Mouse (Mus musculus): Measurements from ENCODE around the gene Fgf22. TPM values are rescaled to one million over a fixed set of nuclear protein-coding genes. Genes with fewer than 3 reads are reported as not detected.
A peak's percentile ranks its signal among the peaks of the same experiment; 100 is the strongest.

Fgf22 gene
- polyA plus RNA-seq, 1 experiment: not detected

DNA sequence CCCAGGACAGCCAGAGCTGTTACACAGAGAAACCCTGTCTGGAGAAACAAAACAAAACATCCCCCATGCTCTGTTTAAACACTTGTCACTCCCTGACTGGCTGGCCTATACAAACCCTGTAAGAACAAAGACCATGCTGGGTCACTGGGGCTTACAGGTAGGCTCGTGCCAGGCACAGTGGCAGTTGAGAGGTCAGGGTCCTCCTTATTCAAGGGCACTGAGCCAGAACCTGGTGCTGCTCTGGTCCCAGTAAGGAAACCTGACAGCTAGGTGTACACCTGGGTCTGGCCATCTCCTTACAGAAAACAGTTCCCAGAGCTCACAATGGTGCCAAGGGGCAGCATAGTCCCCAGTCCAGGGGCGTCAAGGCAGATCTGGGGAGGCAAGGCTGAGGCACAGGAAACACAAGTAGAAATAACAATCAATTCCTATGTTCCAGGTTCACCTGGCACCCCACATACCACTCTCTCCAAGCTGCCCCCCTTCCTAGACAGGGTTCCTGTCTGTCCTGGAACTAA lies 10.4 kb downstream of the Fgf22 start:
- peaks cover 11% of the 10 kb centered on the region; the same call in 1 of the 2 replicates for H3K4me1 ChIP-seq (ENCODE audit: control insufficient read depth, insufficient read depth, low read length)
- no peak overlapping the region for H3K27ac ChIP-seq (ENCODE audit: insufficient read depth, low read length)
- H3K4me3 ChIP-seq (ENCODE audit: insufficient read depth, low read length): peak overlapping the region; percentile 79
- TF ChIP-seq CTCF (IDR thresholded peaks at IDR 0.05; ENCODE audit: borderline replicate concordance, insufficient read depth, low read length): no peak
- no peak for TF ChIP-seq POLR2A (IDR thresholded peaks at IDR 0.05; ENCODE audit: low read depth, low read length)

DNA sequence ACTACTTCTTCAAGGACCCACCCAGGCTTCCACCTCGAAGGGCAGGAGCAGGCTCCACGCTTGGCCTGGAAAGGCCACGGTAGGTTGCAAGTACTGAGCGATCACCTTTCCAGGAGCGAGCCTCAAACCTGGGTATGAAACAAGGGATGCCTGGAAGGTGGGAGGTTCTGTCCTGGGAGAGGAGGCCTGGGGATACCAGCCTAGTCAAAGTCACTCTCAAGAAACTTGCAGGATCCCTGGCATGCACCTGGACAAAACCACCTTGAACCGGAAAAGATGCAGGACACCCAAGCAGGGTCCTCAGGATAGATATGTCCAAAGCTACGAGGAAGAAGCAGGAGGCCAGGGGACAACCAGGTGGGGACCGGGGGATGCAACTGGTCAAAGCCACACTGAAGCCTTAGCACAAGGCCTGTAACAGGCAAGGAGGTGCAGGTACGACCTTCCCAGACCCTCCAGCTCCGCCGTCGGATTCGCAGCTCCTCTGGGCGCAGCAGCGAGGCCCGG lies 11.2 kb downstream of the Fgf22 start:
- peak overlapping the region; percentile 74; the same call in 1 of the 2 replicates for H3K27ac ChIP-seq (ENCODE audit: insufficient read depth, low read length)
- H3K4me1 ChIP-seq (ENCODE audit: control insufficient read depth, insufficient read depth, low read length): peaks cover 11% of the 10 kb centered on the region; the same call in 1 of the 2 replicates
- peak overlapping the region; percentile 79 for H3K4me3 ChIP-seq (ENCODE audit: insufficient read depth, low read length)
- TF ChIP-seq POLR2A (IDR thresholded peaks at IDR 0.05; ENCODE audit: low read depth, low read length): no peak; the same call in 1 of the 2 replicates
- TF ChIP-seq CTCF (IDR thresholded peaks at IDR 0.05; ENCODE audit: borderline replicate concordance, insufficient read depth, low read length): no peak

GRCm38 (mm10) chr10:79766508-79767325 lies 11.8 kb downstream of the Fgf22 start, which contains the start of gene Rnf126:
Gene Rnf126 (minus strand): TSS chr10:79766952.
- TF ChIP-seq CTCF (IDR thresholded peaks at IDR 0.05; ENCODE audit: borderline replicate concordance, insufficient read depth, low read length) (no peak), POLR2A (IDR thresholded peaks at IDR 0.05; ENCODE audit: low read depth, low read length) (peak; percentile 68)
- peak within 1 kb of the TSS; percentile 89 for H3K27ac ChIP-seq (ENCODE audit: insufficient read depth, low read length)
- H3K4me3 ChIP-seq (ENCODE audit: insufficient read depth, low read length): peak within 1 kb of the TSS; percentile 79
- H3K4me1 ChIP-seq (ENCODE audit: control insufficient read depth, insufficient read depth, low read length): peaks cover 11% of the 10 kb centered on the region; the same call in 1 of the 2 replicates

- Histone ChIP-seq H3K4me1 (ENCODE audit: control insufficient read depth, insufficient read depth, low read length) (peaks cover 11% of the 10 kb centered on the region; the same call in 1 of the 2 replicates), H3K27ac (ENCODE audit: insufficient read depth, low read length) (peak overlapping the region; percentile 89), H3K4me3 (ENCODE audit: insufficient read depth, low read length) (peak overlapping the region; percentile 61)
- no peak for TF ChIP-seq CTCF (IDR thresholded peaks at IDR 0.05; ENCODE audit: borderline replicate concordance, insufficient read depth, low read length)
- TF ChIP-seq POLR2A (IDR thresholded peaks at IDR 0.05; ENCODE audit: low read depth, low read length): peak; percentile 13
Observed at GRCm38 (mm10) chr10:79767372-79768244, 12.7 kb downstream of the Fgf22 start.

GRCm38 (mm10) chr10:79768400-79768799 lies 13.5 kb downstream of the Fgf22 start:
- Histone ChIP-seq H3K27ac (ENCODE audit: insufficient read depth, low read length) (no peak overlapping the region), H3K4me1 (ENCODE audit: control insufficient read depth, insufficient read depth, low read length) (peaks cover 9% of the 10 kb centered on the region; the same call in 1 of the 2 replicates), H3K4me3 (ENCODE audit: insufficient read depth, low read length) (no peak overlapping the region)
- TF ChIP-seq CTCF (IDR thresholded peaks at IDR 0.05; ENCODE audit: borderline replicate concordance, insufficient read depth, low read length) (peak; percentile 82; the same call in 1 of the 2 replicates), POLR2A (IDR thresholded peaks at IDR 0.05; ENCODE audit: low read depth, low read length) (no peak)

GRCm38 (mm10) chr10:79769329-79769728 lies 14.5 kb downstream of the Fgf22 start:
- Histone ChIP-seq H3K27ac (ENCODE audit: insufficient read depth, low read length) (no peak overlapping the region), H3K4me1 (ENCODE audit: control insufficient read depth, insufficient read depth, low read length) (peaks cover 9% of the 10 kb centered on the region; the same call in 1 of the 2 replicates), H3K4me3 (ENCODE audit: insufficient read depth, low read length) (no peak overlapping the region)
- no peak for TF ChIP-seq CTCF (IDR thresholded peaks at IDR 0.05; ENCODE audit: borderline replicate concordance, insufficient read depth, low read length)
- TF ChIP-seq POLR2A (IDR thresholded peaks at IDR 0.05; ENCODE audit: low read depth, low read length): no peak

- peaks cover 4% of the 10 kb centered on the region; the same call in 1 of the 2 replicates for H3K4me1 ChIP-seq (ENCODE audit: control insufficient read depth, insufficient read depth, low read length)
- H3K27ac ChIP-seq (ENCODE audit: insufficient read depth, low read length): no peak overlapping the region
- H3K4me3 ChIP-seq (ENCODE audit: insufficient read depth, low read length): no peak overlapping the region
- no peak for TF ChIP-seq POLR2A (IDR thresholded peaks at IDR 0.05; ENCODE audit: low read depth, low read length)
- TF ChIP-seq CTCF (IDR thresholded peaks at IDR 0.05; ENCODE audit: borderline replicate concordance, insufficient read depth, low read length): no peak
Observed at GRCm38 (mm10) chr10:79772320-79772719, 17.4 kb downstream of the Fgf22 start.

- Histone ChIP-seq H3K4me3 (ENCODE audit: insufficient read depth, low read length) (no peak overlapping the region), H3K4me1 (ENCODE audit: control insufficient read depth, insufficient read depth, low read length) (no peaks in the 10 kb centered on the region), H3K27ac (ENCODE audit: insufficient read depth, low read length) (no peak overlapping the region)
- no peak for TF ChIP-seq CTCF (IDR thresholded peaks at IDR 0.05; ENCODE audit: borderline replicate concordance, insufficient read depth, low read length)
- TF ChIP-seq POLR2A (IDR thresholded peaks at IDR 0.05; ENCODE audit: low read depth, low read length): no peak
Observed at GRCm38 (mm10) chr10:79773208-79773607, 18.3 kb downstream of the Fgf22 start.
